Mouse (Mus musculus): ENCODE measurements at regions not wholly inside any gene's neighbourhood (a gene's known extent, or its start where the extent isn't known, plus 50 kb on each side); places are given as distances from the start of the nearest gene placed in this dataset.

DNA sequence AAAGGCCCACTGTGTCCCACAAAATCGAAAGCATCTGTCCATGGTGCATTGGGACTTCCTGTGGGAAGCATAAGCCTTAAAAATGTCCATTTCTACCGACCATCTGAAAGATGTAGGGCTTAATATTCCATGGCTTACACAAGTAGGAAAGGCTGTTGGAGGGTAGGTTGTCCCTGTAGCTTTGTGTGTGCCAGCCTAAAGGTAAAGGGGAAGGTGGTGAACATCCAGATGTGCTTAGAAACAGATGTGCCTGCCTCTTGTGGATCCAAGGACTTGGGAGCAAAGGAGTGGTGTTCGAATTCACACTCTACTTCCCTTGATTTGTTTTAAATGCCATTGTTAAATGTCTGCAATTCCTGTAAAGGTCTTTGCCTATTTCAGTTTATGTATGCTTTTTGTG, 265.9 kb upstream of the Lyplal1 start:
- Histone ChIP-seq H3K27ac (ENCODE audit: low read depth, low read length) (no peak overlapping the region), H3K27me3 (replicated peaks; ENCODE audit: control insufficient read depth, insufficient read depth, low read length) (no peaks in the 10 kb centered on the region), H3K9ac (ENCODE audit: low read depth, low read length) (no peak overlapping the region), H3K4me2 (ENCODE audit: low read length) (no peak overlapping the region), H3K4me3 (ENCODE audit: low read length) (no peak overlapping the region), H3K9me3 (ENCODE audit: control insufficient read depth, low read length) (no peaks in the 10 kb centered on the region), H3K4me1 (ENCODE audit: control insufficient read depth, insufficient read depth, low read depth, low read length) (no peaks in the 10 kb centered on the region), H3K36me3 (ENCODE audit: control insufficient read depth, insufficient read depth, low read length) (no peaks in the 10 kb centered on the region)
- no peak for ATAC-seq
- 92% methylated on average over 3 of the region's 3 CpGs for WGBS

GRCm38 (mm10) chr1:186379938-186380847, 263.1 kb upstream of the Lyplal1 start:
- Histone ChIP-seq H3K4me3 (ENCODE audit: low read length) (no peak overlapping the region), H3K4me2 (ENCODE audit: low read length) (no peak overlapping the region), H3K27ac (ENCODE audit: low read depth, low read length) (no peak overlapping the region), H3K4me1 (ENCODE audit: control insufficient read depth, insufficient read depth, low read depth, low read length) (no peaks in the 10 kb centered on the region), H3K9ac (ENCODE audit: low read depth, low read length) (no peak overlapping the region), H3K27me3 (replicated peaks; ENCODE audit: control insufficient read depth, insufficient read depth, low read length) (no peaks in the 10 kb centered on the region), H3K36me3 (ENCODE audit: control insufficient read depth, insufficient read depth, low read length) (no peaks in the 10 kb centered on the region), H3K9me3 (ENCODE audit: control insufficient read depth, low read length) (no peaks in the 10 kb centered on the region)
- no peak for ATAC-seq
- 84% methylated on average over 10 of the region's 10 CpGs for WGBS

- no peak for ATAC-seq
- no peak overlapping the region for H3K4me2 ChIP-seq (ENCODE audit: low read length)
- no peaks in the 10 kb centered on the region for H3K36me3 ChIP-seq (ENCODE audit: control insufficient read depth, insufficient read depth, low read length)
- no peak overlapping the region for H3K9ac ChIP-seq (ENCODE audit: low read depth, low read length)
- 94% methylated on average over 9 of the region's 9 CpGs for WGBS
- no peak overlapping the region for H3K4me3 ChIP-seq (ENCODE audit: low read length)
- no peak overlapping the region for H3K27ac ChIP-seq (ENCODE audit: low read depth, low read length)
- no peaks in the 10 kb centered on the region for H3K27me3 ChIP-seq (replicated peaks; ENCODE audit: control insufficient read depth, insufficient read depth, low read length)
- H3K9me3 ChIP-seq (ENCODE audit: control insufficient read depth, low read length) = no peaks in the 10 kb centered on the region
- no peaks in the 10 kb centered on the region for H3K4me1 ChIP-seq (ENCODE audit: control insufficient read depth, insufficient read depth, low read depth, low read length)
Measured at GRCm38 (mm10) chr1:186376906-186377623, 260.0 kb upstream of the Lyplal1 start.

GRCm38 (mm10) chr1:186374009-186374649, 257.0 kb upstream of the Lyplal1 start:
- Histone ChIP-seq H3K4me1 (ENCODE audit: control insufficient read depth, insufficient read depth, low read depth, low read length) (no peaks in the 10 kb centered on the region), H3K27me3 (replicated peaks; ENCODE audit: control insufficient read depth, insufficient read depth, low read length) (no peaks in the 10 kb centered on the region), H3K9ac (ENCODE audit: low read depth, low read length) (no peak overlapping the region), H3K36me3 (ENCODE audit: control insufficient read depth, insufficient read depth, low read length) (no peaks in the 10 kb centered on the region), H3K4me2 (ENCODE audit: low read length) (no peak overlapping the region), H3K9me3 (ENCODE audit: control insufficient read depth, low read length) (no peaks in the 10 kb centered on the region), H3K27ac (ENCODE audit: low read depth, low read length) (no peak overlapping the region), H3K4me3 (ENCODE audit: low read length) (no peak overlapping the region)
- no peak for ATAC-seq
- WGBS = 85% methylated on average over 9 of the region's 9 CpGs

- WGBS = 42% methylated on average over 4 of the region's 4 CpGs
- Histone ChIP-seq H3K36me3 (ENCODE audit: control insufficient read depth, insufficient read depth, low read length) (no peaks in the 10 kb centered on the region), H3K4me1 (ENCODE audit: control insufficient read depth, insufficient read depth, low read depth, low read length) (no peaks in the 10 kb centered on the region), H3K4me3 (ENCODE audit: low read length) (no peak overlapping the region), H3K9me3 (ENCODE audit: control insufficient read depth, low read length) (no peaks in the 10 kb centered on the region), H3K27me3 (replicated peaks; ENCODE audit: control insufficient read depth, insufficient read depth, low read length) (no peaks in the 10 kb centered on the region), H3K4me2 (ENCODE audit: low read length) (no peak overlapping the region), H3K27ac (ENCODE audit: low read depth, low read length) (no peak overlapping the region), H3K9ac (ENCODE audit: low read depth, low read length) (no peak overlapping the region)
- ATAC-seq = no peak
Measured at GRCm38 (mm10) chr1:186373386-186373785, 256.3 kb upstream of the Lyplal1 start.

DNA sequence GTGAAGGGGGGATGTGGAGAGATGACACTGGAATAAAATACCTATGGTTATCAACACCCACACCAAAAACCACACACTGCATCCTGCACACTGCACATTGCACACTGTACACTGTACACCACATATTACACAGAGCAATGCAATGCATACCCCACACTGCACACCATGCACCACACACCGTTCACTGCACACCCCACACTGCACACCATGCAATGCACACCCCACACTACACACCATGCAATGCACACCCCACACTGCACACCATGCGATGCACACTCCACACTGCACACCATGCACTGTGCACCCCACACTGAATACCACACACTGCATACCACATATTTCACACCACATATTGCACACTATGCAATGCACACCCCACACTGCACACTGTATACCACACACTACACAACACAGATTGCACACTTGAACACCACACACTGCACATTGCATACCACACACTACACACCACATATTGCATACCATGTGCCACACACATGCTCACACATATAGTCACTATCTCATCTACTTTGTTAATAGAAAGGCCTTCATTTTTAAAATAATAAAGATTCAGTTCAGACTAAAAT, 255.8 kb upstream of the Lyplal1 start:
- H3K27me3 ChIP-seq (replicated peaks; ENCODE audit: control insufficient read depth, insufficient read depth, low read length) = no peaks in the 10 kb centered on the region
- no peak for ATAC-seq
- H3K9ac ChIP-seq (ENCODE audit: low read depth, low read length) = no peak overlapping the region
- no peak overlapping the region for H3K4me3 ChIP-seq (ENCODE audit: low read length)
- no peaks in the 10 kb centered on the region for H3K36me3 ChIP-seq (ENCODE audit: control insufficient read depth, insufficient read depth, low read length)
- H3K4me1 ChIP-seq (ENCODE audit: control insufficient read depth, insufficient read depth, low read depth, low read length) = no peaks in the 10 kb centered on the region
- no peaks in the 10 kb centered on the region for H3K9me3 ChIP-seq (ENCODE audit: control insufficient read depth, low read length)
- WGBS = 95% methylated on average over 2 of the region's 2 CpGs
- H3K4me2 ChIP-seq (ENCODE audit: low read length) = no peak overlapping the region
- no peak overlapping the region for H3K27ac ChIP-seq (ENCODE audit: low read depth, low read length)

DNA sequence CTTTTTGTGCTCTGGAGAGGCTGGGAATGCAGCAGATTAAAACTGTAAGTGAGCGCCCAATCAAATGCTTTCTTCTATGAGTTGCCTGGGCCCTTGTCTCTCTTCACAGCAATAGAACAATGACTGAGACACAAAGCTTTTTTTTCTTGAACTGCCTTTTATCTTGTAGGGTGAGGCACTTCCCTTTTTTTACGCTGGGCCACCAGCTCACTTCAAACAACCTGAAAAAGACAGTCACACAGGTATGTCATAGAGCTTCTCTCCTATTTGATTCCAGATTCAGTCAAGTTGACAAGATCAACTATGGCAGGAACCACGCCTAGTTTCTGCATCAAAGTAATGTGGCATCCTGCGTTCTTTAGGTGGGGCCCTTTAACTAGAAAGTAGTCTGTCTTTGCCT, 246.2 kb upstream of the Lyplal1 start:
- no peak overlapping the region for H3K9ac ChIP-seq (ENCODE audit: low read depth, low read length)
- H3K36me3 ChIP-seq (ENCODE audit: control insufficient read depth, insufficient read depth, low read length) = no peaks in the 10 kb centered on the region
- no peaks in the 10 kb centered on the region for H3K9me3 ChIP-seq (ENCODE audit: control insufficient read depth, low read length)
- H3K4me3 ChIP-seq (ENCODE audit: low read length) = no peak overlapping the region
- H3K4me2 ChIP-seq (ENCODE audit: low read length) = no peak overlapping the region
- 86% methylated on average over 4 of the region's 4 CpGs for WGBS
- ATAC-seq = no peak
- H3K27ac ChIP-seq (ENCODE audit: low read depth, low read length) = no peak overlapping the region
- H3K27me3 ChIP-seq (replicated peaks; ENCODE audit: control insufficient read depth, insufficient read depth, low read length) = no peaks in the 10 kb centered on the region
- H3K4me1 ChIP-seq (ENCODE audit: control insufficient read depth, insufficient read depth, low read depth, low read length) = no peaks in the 10 kb centered on the region

GRCm38 (mm10) chr1:186358011-186358670, 241.0 kb upstream of the Lyplal1 start:
- Histone ChIP-seq H3K9ac (ENCODE audit: low read depth, low read length) (no peak overlapping the region), H3K4me3 (ENCODE audit: low read length) (no peak overlapping the region), H3K27me3 (replicated peaks; ENCODE audit: control insufficient read depth, insufficient read depth, low read length) (no peaks in the 10 kb centered on the region), H3K9me3 (ENCODE audit: control insufficient read depth, low read length) (no peaks in the 10 kb centered on the region), H3K4me1 (ENCODE audit: control insufficient read depth, insufficient read depth, low read depth, low read length) (no peaks in the 10 kb centered on the region), H3K4me2 (ENCODE audit: low read length) (no peak overlapping the region), H3K36me3 (ENCODE audit: control insufficient read depth, insufficient read depth, low read length) (no peaks in the 10 kb centered on the region), H3K27ac (ENCODE audit: low read depth, low read length) (no peak overlapping the region)
- WGBS = 77% methylated on average over 15 of the region's 15 CpGs
- no peak for ATAC-seq

All from hindbrain, embryonic 16.5 days (tissue).